Mouse (Mus musculus) heart, adult 2 months (tissue): Measurements from ENCODE around the gene Capzb. TPM values are rescaled to one million over a fixed set of nuclear protein-coding genes. Genes with fewer than 3 reads are reported as not detected.

Experiments used
- DNase-seq, 2 experiments: peaks; one replicate each; pipeline ENCODE4 v3.0.0; 2021
- H3K27ac ChIP-seq: fragments of 200-600 bp; 2 replicates; pipeline ENCODE4 v1.8.1; 2022
- H3K27me3 ChIP-seq: fragments of 200-500 bp; 2 replicates; pipeline ENCODE4 v1.6.1; 2012; ENCODE audit warnings: mild to moderate bottlenecking, low read length, inconsistent platforms, mixed read lengths; ENCODE audit not compliant: control insufficient read depth, insufficient read depth
- H3K36me3 ChIP-seq: fragments of 200-500 bp; 2 replicates; pipeline ENCODE4 v1.6.1; 2012; ENCODE audit warnings: low read length, inconsistent platforms; ENCODE audit not compliant: control insufficient read depth, insufficient read depth
- H3K4me1 ChIP-seq: fragments of 200-500 bp; 2 replicates; pipeline ENCODE4 v1.6.1; 2011; ENCODE audit warnings: low read length; ENCODE audit not compliant: control insufficient read depth, insufficient read depth
- H3K4me3 ChIP-seq: fragments of 200-600 bp; 2 replicates; pipeline ENCODE4 v1.8.1; 2022
- H3K79me2 ChIP-seq: fragments of 200-500 bp; replicated peaks from 2 replicates; pipeline ENCODE4 v1.6.1; 2012; ENCODE audit warnings: mild to moderate bottlenecking, inconsistent platforms, low read length, moderate library complexity, mixed read lengths; ENCODE audit not compliant: control insufficient read depth, insufficient read depth
- H3K9ac ChIP-seq: fragments of 200-500 bp; 2 replicates; pipeline ENCODE4 v1.6.1; 2012; ENCODE audit warnings: low read depth, mild to moderate bottlenecking, control low read depth, inconsistent platforms, low read length, mixed read lengths
- CTCF ChIP-seq: fragments of 200-600 bp; IDR thresholded peaks from 2 replicates; pipeline ENCODE4 v1.8.1; 2022; ENCODE audit warnings: antibody characterized with exemption, mild to moderate bottlenecking, moderate library complexity
- EP300 ChIP-seq: fragments of 200-500 bp; IDR thresholded peaks from 2 replicates; pipeline ENCODE4 v1.6.1; 2011; ENCODE audit warnings: low read depth, low read length, control low read depth; ENCODE audit not compliant: insufficient read depth
- POLR2A ChIP-seq: fragments of 200-500 bp; IDR thresholded peaks from 2 replicates; pipeline ENCODE4 v1.6.1; 2011; ENCODE audit warnings: mild to moderate bottlenecking, low read depth, low read length, control low read depth; ENCODE audit not compliant: insufficient read depth
- WGBS: fragments of 180-500 bp; shearing (Covaris S2); methylation state at CpG from one replicate; pipeline ENCODE4 v1.1.7; 2018; 5-methylcytosine and 5-hydroxymethylcytosine counted together
- intact Hi-C: fragments of 180-260 bp; cut with DNase I; formaldehyde crosslinking; loops from one replicate; pipeline ENCODE4 v1.15.1; 2025
- polyA plus RNA-seq: library from polyadenylated mRNA; depleted of rRNA; stranded (reverse); fragments of >200 nt; gene quantifications from 2 replicates; pipeline ENCODE4 v1.2.3, GENCODE M21; 2012
- total RNA-seq, 2 experiments: library from RNA; stranded (reverse); gene quantifications; 2 replicates each; pipeline ENCODE4 v1.2.3; 2021

The Capzb gene
- total and polyA plus RNA-seq, 3 experiments, result 160 to 392 (median 342) TPM

DNA sequence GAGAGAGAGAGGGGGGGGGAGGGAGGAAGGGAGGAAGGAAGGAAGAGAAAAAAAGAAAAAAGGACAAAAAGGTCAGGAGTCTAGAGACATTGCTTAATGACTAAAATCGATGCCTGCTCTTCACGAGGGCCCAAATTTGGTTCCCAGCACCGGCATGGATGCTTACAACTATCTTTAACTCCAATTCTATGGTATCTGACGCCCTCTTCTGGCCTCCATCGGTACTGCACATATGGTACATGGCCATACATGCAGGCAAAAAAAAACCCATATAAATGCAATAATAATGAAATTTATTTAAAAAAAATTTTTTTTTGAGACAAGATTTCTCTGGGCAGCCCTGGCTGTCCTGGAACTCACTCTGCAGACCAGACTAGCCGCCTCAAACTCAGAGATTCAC is 41.3 kb upstream of the Capzb start:
- H3K27me3 ChIP-seq, result no peaks in the 10 kb centered on the region
- intact Hi-C loops, result loop anchor here (5.0 kb wide), 1 partner anchor 41 kb away; the partner anchor contains the start of gene Capzb
- no peak overlapping the region for H3K27ac ChIP-seq
- peaks cover 8% of the 10 kb centered on the region for H3K4me1 ChIP-seq
- no peaks in the 10 kb centered on the region for H3K79me2 ChIP-seq
- 73% methylated on average over 6 of the region's 6 CpGs for WGBS
- no peaks in the 10 kb centered on the region for H3K36me3 ChIP-seq
- no peak for DNase-seq
- no peak overlapping the region for H3K4me3 ChIP-seq
- TF ChIP-seq EP300 (no peak), CTCF (peak; percentile 53)
- no peak overlapping the region for H3K9ac ChIP-seq

DNA sequence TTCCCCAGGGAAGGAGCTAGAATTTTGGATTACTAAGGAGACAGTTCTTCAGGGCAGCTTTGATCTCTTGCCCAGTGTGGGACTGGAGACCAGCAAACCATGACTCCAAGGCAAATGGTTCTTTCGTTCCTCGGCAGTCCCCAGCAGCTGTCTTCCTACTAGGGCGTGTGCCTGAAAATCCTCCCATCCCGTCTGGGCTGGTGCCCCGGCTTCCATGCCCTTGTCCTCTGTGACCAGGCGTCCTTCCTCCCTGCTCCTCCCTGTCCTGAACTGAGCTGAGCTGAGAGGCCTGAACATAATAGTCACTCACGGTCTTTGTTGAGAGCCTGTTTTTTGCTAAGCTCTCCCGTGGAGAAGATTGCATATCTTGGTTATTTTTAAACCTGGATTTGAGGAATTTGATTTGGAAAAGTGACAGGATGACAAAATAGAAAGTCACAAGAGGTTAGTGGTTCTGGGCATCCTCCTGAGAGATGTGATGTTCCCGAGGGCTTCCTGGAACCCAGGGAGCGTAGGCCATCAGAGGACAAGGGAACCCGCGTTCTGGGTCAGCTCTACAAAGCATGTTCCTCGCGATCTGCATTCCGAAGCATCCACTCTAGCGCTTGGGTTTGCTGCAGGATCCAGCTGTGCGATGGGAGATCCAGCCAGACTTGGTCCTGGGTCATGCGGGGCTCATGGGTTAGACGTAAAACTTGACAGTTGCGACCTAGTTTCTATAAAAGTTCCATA is 38.0 kb upstream of the Capzb start:
- TF ChIP-seq EP300 (peak; percentile 86), CTCF (no peak), POLR2A (peak; percentile 43)
- peak overlapping the region; percentile 7; the same call in 1 of the 2 replicates for H3K9ac ChIP-seq
- H3K27ac ChIP-seq, result peak overlapping the region; percentile 77
- H3K36me3 ChIP-seq, result no peaks in the 10 kb centered on the region
- peak; percentile 73 to 79 for DNase-seq
- 26% methylated on average over 20 of the region's 20 CpGs for WGBS
- no peak overlapping the region for H3K4me3 ChIP-seq
- H3K27me3 ChIP-seq, result no peaks in the 10 kb centered on the region
- H3K4me1 ChIP-seq, result peaks cover 6% of the 10 kb centered on the region
- intact Hi-C loops, result loop anchor here (5.0 kb wide), 1 partner anchor 38 kb away; the partner anchor contains the start of gene Capzb
- H3K79me2 ChIP-seq, result no peaks in the 10 kb centered on the region

DNA sequence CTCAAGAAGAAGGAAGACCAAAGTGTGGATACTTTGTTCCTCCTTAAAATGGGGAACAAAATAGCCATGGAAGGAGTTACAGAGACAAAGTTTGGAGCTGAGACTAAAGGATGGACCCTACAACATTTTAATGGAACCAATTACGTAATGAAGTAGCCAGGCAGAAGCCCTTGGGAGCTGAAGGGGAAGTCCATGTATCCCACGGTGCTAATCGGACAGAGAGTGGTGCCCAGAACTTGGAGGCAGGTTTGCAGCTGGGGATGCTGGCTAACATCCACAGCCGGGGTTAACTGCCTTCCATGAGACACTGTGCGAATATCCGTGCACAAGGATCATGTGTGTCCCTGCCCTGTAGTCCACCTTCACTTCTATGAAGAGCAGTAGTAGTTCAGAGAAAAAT is 36.2 kb upstream of the Capzb start:
- no peaks in the 10 kb centered on the region for H3K36me3 ChIP-seq
- no peak for TF ChIP-seq POLR2A
- no peak for TF ChIP-seq CTCF
- no peak for TF ChIP-seq EP300
- H3K9ac ChIP-seq, result no peak overlapping the region
- H3K79me2 ChIP-seq, result no peaks in the 10 kb centered on the region
- intact Hi-C loops, result loop anchor here (2.0 kb wide), 1 partner anchor 18 kb away; no protein-coding TSS in a partner anchor
- H3K27me3 ChIP-seq, result no peaks in the 10 kb centered on the region
- 67% methylated on average over 6 of the region's 6 CpGs for WGBS
- H3K4me3 ChIP-seq, result no peak overlapping the region
- no peak for DNase-seq
- H3K4me1 ChIP-seq, result peaks cover 6% of the 10 kb centered on the region
- H3K27ac ChIP-seq, result no peak overlapping the region

DNA sequence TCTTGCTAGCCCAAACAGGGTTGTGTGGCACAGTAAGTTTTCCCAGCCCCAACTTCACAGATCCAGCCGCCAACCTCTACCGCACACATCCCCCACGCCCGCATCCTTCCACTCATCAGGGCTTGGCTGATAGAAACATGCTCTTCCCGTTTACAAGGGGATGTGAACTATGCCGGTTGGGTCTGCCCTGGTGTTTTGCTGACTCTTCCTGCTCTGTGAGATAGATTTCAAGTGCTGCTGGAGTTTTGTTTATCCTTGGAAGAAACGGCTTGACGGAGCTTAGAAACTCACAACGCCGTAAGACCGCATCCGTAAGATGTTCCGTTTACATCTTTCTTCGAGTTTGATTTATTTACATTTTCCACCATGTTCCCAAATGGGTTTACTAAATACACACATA is 34.3 kb upstream of the Capzb start:
- Histone ChIP-seq H3K4me1 (peaks cover 6% of the 10 kb centered on the region), H3K27me3 (no peaks in the 10 kb centered on the region), H3K27ac (no peak overlapping the region), H3K79me2 (no peaks in the 10 kb centered on the region), H3K36me3 (no peaks in the 10 kb centered on the region), H3K4me3 (no peak overlapping the region), H3K9ac (no peak overlapping the region)
- TF ChIP-seq EP300 (no peak), POLR2A (no peak), CTCF (no peak)
- 61% methylated on average over 14 of the region's 14 CpGs for WGBS
- intact Hi-C loops, result no loop called here
- DNase-seq, result no peak

DNA sequence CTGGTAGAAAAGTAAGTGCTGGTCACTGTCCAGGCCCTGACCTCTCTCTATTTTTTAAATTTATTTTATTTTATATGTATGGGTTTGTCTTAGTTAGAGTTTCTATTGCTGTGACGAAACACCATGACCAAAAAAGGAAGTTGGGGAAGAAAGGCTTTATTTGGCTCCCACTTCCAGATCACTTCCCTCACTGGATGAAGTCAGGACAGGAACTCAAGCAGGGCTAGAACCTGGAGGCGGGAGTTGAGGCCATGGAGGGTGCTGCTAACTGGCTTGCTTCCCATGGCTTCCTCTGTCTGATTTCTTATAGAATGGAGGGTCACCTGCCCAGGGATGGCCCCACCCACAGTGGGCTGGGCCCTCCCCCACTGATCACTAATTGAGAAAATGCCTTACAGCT is 31.6 kb upstream of the Capzb start:
- intact Hi-C loops, result no loop called here
- no peaks in the 10 kb centered on the region for H3K27me3 ChIP-seq
- H3K36me3 ChIP-seq, result no peaks in the 10 kb centered on the region
- peaks cover 1% of the 10 kb centered on the region for H3K4me1 ChIP-seq
- DNase-seq, result no peak
- H3K79me2 ChIP-seq, result no peaks in the 10 kb centered on the region
- 42% methylated on average over 2 of the region's 2 CpGs for WGBS
- H3K27ac ChIP-seq, result no peak overlapping the region
- TF ChIP-seq CTCF, result no peak
- H3K9ac ChIP-seq, result no peak overlapping the region
- H3K4me3 ChIP-seq, result no peak overlapping the region

DNA sequence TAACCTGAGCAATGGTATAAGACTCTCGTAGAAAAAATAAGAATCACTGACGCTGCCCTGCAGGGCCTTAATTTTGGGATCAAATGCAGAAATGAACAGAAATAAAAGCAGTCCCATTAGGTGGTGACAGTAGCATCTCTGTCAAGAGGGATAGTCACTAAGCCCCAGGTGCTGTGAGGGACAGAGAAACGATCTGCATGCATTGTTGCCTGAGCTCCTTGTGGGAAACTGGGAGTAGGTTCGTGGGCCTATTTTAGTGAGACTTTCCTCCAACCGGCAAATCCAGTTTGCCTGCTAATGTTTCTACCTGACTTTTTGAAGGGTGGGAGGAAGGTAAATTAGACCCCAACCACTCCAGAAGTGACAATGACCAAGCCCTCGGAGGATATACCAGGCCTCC is 28.6 kb upstream of the Capzb start:
- Histone ChIP-seq H3K27ac (no peak overlapping the region), H3K4me1 (no peaks in the 10 kb centered on the region), H3K79me2 (no peaks in the 10 kb centered on the region), H3K36me3 (no peaks in the 10 kb centered on the region), H3K27me3 (no peaks in the 10 kb centered on the region), H3K9ac (no peak overlapping the region), H3K4me3 (no peak overlapping the region)
- no peak for DNase-seq
- TF ChIP-seq CTCF (no peak), EP300 (no peak), POLR2A (no peak)
- 93% methylated on average over 6 of the region's 6 CpGs for WGBS
- intact Hi-C loops, result no loop called here
